Mouse (Mus musculus): ENCODE data around the gene Akr1b8.

DNA sequence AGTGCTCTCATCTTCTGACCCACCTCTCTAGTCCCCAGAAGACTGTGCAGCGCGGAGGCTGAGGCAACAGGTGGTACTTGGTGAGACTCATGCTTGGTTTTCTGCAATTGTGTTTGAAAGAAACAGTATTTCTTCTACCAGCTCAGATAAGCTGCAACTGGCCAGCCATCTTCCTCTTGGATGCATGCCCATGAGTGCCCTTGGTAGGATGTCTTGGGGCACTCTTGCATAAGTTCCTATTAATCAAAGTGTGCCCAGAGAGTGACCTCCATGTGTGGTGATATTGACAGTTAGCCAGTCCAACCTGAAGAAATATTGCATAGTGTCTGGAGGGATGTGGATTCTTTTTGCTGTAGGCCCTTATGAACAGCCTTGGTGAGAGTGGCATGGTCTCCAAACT is 62.6 kb downstream of the Akr1b8 start:
- no peak for TF ChIP-seq CTCF (IDR thresholded peaks at IDR 0.05; ENCODE audit: extremely low read depth, insufficient read depth, low read length)
- no peak for TF ChIP-seq POLR2A (IDR thresholded peaks at IDR 0.05; ENCODE audit: extremely low read depth, insufficient read depth, low read length)
